Mouse (Mus musculus) megakaryocyte, embryonic 14.5 days (primary cell): Measurements from ENCODE around the gene Syce3.

ENCODE experiments used
- FLI1 ChIP-seq: IDR thresholded peaks from 2 replicates; pipeline ENCODE4 v1.6.1; 2012; ENCODE audit warnings: low read length, inconsistent platforms, mixed read lengths
- GATA1 ChIP-seq: IDR thresholded peaks from 3 replicates; pipeline ENCODE4 v1.6.1; 2012; ENCODE audit warnings: mixed read lengths, low read length, inconsistent platforms, borderline replicate concordance

DNA sequence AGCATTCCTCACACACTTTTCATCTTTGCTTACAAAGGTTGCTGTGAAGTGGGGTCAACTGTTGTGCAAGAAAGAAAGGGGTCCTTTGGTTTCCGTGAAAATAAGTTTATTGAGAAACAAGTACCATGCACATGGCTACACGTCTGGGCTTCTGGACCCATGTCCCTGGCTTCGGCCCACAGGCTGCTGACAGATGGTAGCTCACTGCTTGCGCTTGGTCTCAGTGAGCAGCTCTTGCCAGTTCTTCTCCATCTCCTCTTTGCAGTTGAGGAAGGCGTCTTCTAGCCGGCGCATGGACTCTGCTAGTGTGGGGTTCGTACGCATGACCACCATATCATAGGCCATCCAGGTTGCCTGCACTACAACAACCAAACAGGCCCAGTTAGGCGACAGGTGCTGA, 20.2 kb downstream of the Syce3 start:
- TF ChIP-seq GATA1 (no peak), FLI1 (no peak)
